Mouse (Mus musculus) gastrocnemius, postnatal 4 days (tissue): ENCODE measurements at regions not wholly inside any gene's neighbourhood (a gene's known extent, or its start where the extent isn't known, plus 50 kb on each side); places are given as distances from the start of the nearest gene placed in this dataset.
A peak's percentile ranks its signal among the peaks of the same experiment; 100 is the strongest.

ENCODE experiments used
- DNase-seq, 2 experiments: peaks; one replicate each; pipeline ENCODE4 v3.0.0; 2021 to 2022; ENCODE audit warnings: low spot score in 2 of 2, mixed read lengths in 2 of 2

- DNase-seq = no peak
Observed at GRCm38 (mm10) chr7:114912109-114912508, 168.6 kb downstream of the Insc start.

GRCm38 (mm10) chr7:114922155-114922554, 178.7 kb downstream of the Insc start:
- DNase-seq = peak; percentile 32 to 73

- no peak for DNase-seq
Observed at GRCm38 (mm10) chr7:114933861-114934260, 190.4 kb downstream of the Insc start.

- no peak for DNase-seq
Observed at GRCm38 (mm10) chr7:114950759-114951158, 207.3 kb downstream of the Insc start.

- DNase-seq = no peak
Observed at GRCm38 (mm10) chr7:114963206-114963605, 219.7 kb downstream of the Insc start.

GRCm38 (mm10) chr7:114965923-114966322, 222.4 kb downstream of the Insc start:
- no peak for DNase-seq

GRCm38 (mm10) chr7:114986481-114986880, 243.0 kb downstream of the Insc start:
- no peak for DNase-seq

GRCm38 (mm10) chr7:114991255-114991654, 247.8 kb downstream of the Insc start:
- peak in 1 of 2 experiments; percentile 41 for DNase-seq

- DNase-seq = peak in 1 of 2 experiments; percentile 15
Observed at GRCm38 (mm10) chr7:114992440-114992839, 248.9 kb downstream of the Insc start.

- DNase-seq = peak in 1 of 2 experiments; percentile 14
Observed at GRCm38 (mm10) chr7:115000796-115001524, 257.5 kb downstream of the Insc start.

- no peak for DNase-seq
Observed at GRCm38 (mm10) chr7:115014253-115014998, 270.9 kb downstream of the Insc start.

- no peak for DNase-seq
Observed at GRCm38 (mm10) chr7:115019369-115019958, 276.0 kb downstream of the Insc start.

- no peak for DNase-seq
Observed at GRCm38 (mm10) chr7:115020023-115020422, 276.5 kb downstream of the Insc start.

GRCm38 (mm10) chr7:115025803-115026202, 282.3 kb downstream of the Insc start:
- no peak for DNase-seq

- no peak for DNase-seq
Observed at GRCm38 (mm10) chr7:115027685-115028084, 284.2 kb downstream of the Insc start.

- DNase-seq = no peak
Observed at GRCm38 (mm10) chr7:115033987-115034386, 290.5 kb downstream of the Insc start.

- DNase-seq = no peak
Observed at GRCm38 (mm10) chr7:115055527-115055926, 312.0 kb downstream of the Insc start.

GRCm38 (mm10) chr7:115056992-115057645, 313.6 kb downstream of the Insc start:
- DNase-seq = no peak

GRCm38 (mm10) chr7:115057736-115058135, 314.2 kb downstream of the Insc start:
- no peak for DNase-seq

- DNase-seq = no peak
Observed at GRCm38 (mm10) chr7:115060171-115060570, 316.7 kb downstream of the Insc start.

- DNase-seq = no peak
Observed at GRCm38 (mm10) chr7:115062817-115063216, 319.3 kb downstream of the Insc start.

GRCm38 (mm10) chr7:115067641-115068040, 324.1 kb downstream of the Insc start:
- DNase-seq = no peak
